Mouse (Mus musculus): ENCODE results near the gene Zfp651.

GRCm38 (mm10) chr9:121761091-121761665 is 2.0 kb downstream of the Zfp651 start:
- TF ChIP-seq TCF12 (IDR thresholded peaks at IDR 0.05; ENCODE audit: insufficient read depth, poor library complexity, severe bottlenecking) (no peak), MYOG (IDR thresholded peaks at IDR 0.05; ENCODE audit: control insufficient read depth in 1 of 3, insufficient read depth in 1 of 3, insufficient read length in 2 of 3, low read depth in 2 of 3) (no peak), POLR2AphosphoS2 (IDR thresholded peaks at IDR 0.05; ENCODE audit: insufficient read length, low read depth) (no peak)

All from myocyte (in vitro differentiated cells).